Mouse (Mus musculus) duodenum, adult 2 months (tissue): ENCODE measurements around the gene Trpc5os. TPM values are rescaled to one million over a fixed set of nuclear protein-coding genes. Genes with fewer than 3 reads are reported as not detected.

ENCODE experiments used
- polyA plus RNA-seq: library from polyadenylated mRNA; depleted of rRNA; stranded (reverse); fragments of >200 nt; gene quantifications from 2 replicates; pipeline ENCODE4 v1.2.3, GENCODE M21; 2012; ENCODE audit warnings: low replicate concordance; rRNA removed

The Trpc5os gene
- polyA plus RNA-seq, result not detected in 2 replicates

GRCm38 (mm10) chrX:144456281-144456680 is at the start of gene Trpc5os:
TSS of gene Trpc5os (plus strand) at chrX:144456581.

Other genes with a start within 250 kb of the Trpc5os start
- 1.9 and 4.8 TPM in 2 replicates for gene Alg13, start 138.8 kb upstream of the Trpc5os start, polyA plus RNA-seq
- not detected in 2 replicates for gene Trpc5, start 231.6 kb downstream of the Trpc5os start, polyA plus RNA-seq
- gene Rtl4, start 232.3 kb downstream of the Trpc5os start, polyA plus RNA-seq, result not detected in 2 replicates